Mouse (Mus musculus) testis, postnatal 14 days (tissue): ENCODE measurements around the gene Fbxo31.

ENCODE experiments used
- DNase-seq: peaks from one replicate; pipeline ENCODE4 v3.0.0; 2021; ENCODE audit warnings: low spot score

Fbxo31 gene

DNA sequence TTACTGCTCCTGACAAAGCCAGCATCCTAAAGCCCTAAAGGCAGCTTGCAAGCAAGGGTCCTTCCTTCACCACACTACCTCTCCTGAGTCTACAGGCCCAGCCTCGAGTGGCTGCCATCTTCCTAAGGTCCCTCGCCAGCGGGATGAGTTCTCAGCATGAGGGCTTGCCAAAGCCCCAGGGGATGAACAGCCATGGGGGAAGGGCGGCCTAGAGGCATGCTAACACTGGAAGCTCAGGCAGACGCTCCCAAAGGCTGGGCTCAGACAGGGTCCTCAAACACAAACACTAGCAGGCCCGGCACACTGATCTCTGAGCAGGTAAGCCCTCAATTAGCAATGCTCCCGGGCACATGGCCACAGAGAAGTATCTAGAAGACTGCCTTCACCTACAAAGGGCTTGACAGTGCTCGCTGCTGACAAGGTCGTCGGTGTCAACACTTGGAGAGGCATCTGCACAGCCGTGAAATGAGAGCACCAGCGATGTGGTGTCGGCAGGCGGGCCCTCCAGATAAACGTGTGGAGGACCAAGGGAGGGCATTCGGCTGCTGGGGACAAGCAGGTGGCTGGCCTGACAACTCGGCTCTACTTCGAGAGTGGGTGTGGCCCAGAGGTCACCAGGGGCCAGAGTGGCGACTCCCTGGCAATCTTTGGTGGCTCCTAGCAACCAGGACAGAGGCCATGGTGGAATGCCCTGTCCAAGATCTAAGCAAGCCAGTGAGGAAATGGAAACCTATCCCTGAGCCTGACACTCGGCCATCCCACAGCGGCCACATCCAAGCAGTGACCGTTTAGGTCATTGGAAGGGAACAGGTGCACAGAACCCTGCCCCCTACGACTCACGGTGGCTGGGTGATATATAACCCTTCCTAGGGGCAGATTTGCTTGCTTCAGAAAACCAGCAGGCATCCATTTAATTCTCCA lies 27.3 kb downstream of the Fbxo31 start:
- no peak for DNase-seq

DNA sequence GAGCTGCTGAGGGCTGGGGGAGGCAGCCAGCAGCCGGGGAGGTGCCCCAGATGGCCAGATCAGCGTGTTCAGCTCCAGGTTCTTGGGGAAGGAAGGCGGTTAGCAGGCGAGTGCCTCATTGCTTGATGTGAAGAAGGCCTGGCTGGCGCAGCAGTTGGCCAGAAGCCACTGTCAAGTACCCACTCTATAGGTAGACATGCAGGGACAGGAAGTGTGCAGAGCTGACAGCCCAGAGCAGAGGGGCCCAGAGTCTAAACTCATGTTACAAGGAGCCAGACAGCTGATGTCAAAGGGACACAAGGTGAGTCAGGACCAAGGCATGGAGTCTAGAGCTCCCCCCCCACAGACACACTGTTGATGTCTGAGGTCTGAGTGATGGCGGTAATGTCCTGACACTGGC lies 28.6 kb downstream of the Fbxo31 start:
- DNase-seq = no peak

DNA sequence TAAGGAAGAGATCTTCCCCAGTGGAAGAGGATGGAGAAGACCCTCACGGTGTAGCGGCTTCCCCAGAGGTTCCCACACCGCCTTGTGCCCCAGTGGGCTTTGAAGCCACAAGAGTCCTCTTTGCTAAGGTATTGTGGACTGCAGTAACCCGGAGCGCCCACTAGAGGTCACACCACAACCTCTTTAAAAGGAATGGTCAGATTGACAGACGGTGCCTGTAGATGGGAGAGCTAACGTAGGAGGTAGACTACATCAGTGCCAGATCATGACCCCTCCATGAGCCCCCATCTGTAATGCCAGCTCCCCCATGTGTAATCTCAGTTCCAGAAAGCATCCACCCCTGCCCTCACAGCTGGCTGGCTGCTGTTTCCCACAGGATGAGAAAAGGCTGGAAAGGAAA lies 31.5 kb downstream of the Fbxo31 start:
- DNase-seq = peak; percentile 63

- DNase-seq = no peak
Observed at GRCm38 (mm10) chr8:121544936-121545335, 33.7 kb downstream of the Fbxo31 start.

DNA sequence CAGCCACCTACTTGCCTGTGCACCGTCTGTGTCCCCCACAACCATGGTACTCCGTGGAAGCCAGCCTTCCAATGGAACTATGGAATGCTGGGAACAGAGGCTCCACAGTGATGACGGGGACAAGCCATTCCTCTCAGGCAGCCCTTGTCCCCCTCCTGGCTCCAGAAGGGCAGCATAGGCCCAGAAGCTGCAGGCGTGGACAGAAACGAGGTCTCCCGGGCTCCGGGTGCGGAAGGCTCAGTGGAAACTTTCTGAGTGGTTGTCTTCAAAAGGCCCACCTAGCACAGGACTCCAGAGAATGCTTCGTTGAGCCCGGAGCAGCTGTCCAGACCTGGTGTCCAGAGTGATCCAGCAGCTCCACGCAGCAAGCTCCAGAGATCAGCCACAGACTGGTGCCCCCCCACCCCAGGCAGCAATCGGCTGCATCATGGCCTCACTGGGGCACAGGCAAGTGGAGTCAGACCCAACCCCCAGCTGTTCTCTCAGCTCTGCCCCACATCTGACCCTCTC lies 34.3 kb downstream of the Fbxo31 start, which contains the start of gene 1700018B08Rik:
TSS of gene 1700018B08Rik (minus strand) at position 45 of the 510 bp plus-strand sequence.
- DNase-seq = no peak

GRCm38 (mm10) chr8:121542901-121543300 lies 35.7 kb downstream of the Fbxo31 start:
- DNase-seq = no peak

DNA sequence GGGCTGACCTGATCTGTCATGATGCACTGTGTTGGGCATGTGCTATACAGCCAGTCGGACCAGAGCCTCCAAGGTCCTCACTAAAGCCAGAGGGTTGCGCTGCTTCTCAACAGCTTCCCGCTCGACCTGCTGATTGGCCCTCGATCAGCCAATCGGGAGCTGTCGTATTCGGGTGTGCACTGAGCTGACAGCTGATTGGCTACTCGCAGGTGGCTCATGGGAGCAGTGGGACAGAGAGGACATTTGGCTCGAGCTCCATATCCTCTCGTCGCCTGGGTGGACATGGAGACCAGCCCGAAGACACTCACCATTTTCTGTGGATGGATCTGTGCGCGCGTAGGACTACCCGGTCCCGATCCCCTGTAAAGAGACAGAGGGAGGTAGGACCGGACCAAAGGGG lies 36.7 kb downstream of the Fbxo31 start:
- peak; percentile 83 for DNase-seq

GRCm38 (mm10) chr8:121532381-121532780 lies 46.2 kb downstream of the Fbxo31 start:
- DNase-seq = no peak

GRCm38 (mm10) chr8:121530639-121531038 lies 48.0 kb downstream of the Fbxo31 start:
- no peak for DNase-seq

- no peak for DNase-seq
Observed at GRCm38 (mm10) chr8:121528790-121529189, 49.8 kb downstream of the Fbxo31 start.

GRCm38 (mm10) chr8:121527751-121528150 lies 50.9 kb downstream of the Fbxo31 start:
- no peak for DNase-seq

GRCm38 (mm10) chr8:121526811-121527550 lies 51.6 kb downstream of the Fbxo31 start:
- no peak for DNase-seq

DNA sequence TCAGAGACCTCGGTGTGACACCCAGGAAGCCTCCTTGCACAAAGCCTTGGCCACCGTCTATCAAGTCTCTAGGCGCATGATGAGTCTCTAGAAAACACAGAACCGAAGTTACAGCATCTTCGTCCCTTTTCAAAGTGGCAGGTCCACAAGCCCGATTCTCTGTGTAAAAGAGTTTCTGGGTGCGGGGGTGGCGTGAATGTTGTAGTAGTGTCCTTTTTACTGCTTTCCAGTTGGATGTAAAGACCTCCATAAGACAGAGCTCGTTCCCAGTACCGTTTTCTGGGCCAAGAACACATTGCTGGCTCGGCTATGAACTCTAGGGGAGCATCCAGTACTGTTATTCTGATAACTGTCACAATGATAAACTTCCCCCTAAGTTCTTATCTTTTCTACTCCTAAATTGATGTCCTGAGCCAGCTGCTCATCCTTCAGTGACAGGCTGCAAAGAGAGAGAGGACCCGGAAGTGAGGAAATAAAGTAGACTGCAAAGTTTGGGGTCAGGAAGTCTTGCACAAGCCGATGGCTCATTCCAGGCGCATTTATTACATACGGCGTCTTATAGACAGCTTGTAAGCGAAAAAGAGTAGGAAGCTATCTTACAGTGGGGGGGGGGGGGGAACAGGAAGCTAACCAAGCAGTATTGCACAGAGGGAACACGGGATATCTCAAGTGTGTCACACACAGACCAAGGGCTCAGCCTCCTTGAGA lies 53.3 kb downstream of the Fbxo31 start:
- DNase-seq = no peak

DNA sequence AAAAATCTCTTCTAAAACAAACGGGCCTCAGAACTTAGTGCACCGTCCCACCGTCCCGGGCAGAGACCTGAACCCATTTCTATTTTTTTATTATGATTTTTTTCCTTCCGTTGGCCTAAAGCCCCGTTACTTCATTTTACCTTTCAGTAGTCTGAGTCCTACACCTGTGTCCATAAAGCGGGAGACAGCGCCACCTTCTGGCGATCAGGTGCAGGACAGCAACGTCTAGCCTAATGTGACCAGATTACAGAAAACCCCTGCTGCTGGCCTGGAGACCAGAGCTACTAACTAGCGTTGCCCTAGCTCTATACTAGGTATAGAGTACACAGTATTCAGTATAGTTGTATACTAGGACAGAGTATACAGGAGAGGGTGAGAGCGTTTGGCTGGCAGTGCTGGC lies 65.2 kb downstream of the Fbxo31 start:
- peak; percentile 66 for DNase-seq

DNA sequence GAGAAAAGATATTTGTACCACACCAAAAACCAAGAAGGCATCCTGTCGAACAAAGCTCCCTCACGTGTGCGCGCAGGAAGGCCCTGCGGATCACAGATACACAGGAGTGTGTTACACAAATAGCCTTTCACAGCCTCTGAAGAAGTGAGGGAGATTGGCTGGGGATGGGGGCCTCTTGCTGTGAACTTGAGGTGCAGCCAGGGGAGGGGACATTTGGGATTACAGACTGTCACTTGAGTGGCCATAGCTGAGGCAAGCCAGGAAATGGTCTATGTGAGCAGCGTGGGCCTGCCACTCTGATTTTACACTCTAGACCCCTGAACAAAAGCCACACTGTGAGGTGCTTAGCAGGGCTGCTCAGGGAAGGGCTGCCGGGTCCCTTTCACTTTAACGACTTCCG lies 66.9 kb downstream of the Fbxo31 start:
- no peak for DNase-seq
